Mouse (Mus musculus) spleen, adult 2 months (tissue): ENCODE measurements around the gene Clec16a. TPM values are rescaled to one million over a fixed set of nuclear protein-coding genes. Genes with fewer than 3 reads are reported as not detected.

ENCODE experiments used
- DNase-seq, 2 experiments: peaks; one replicate each; pipeline versions ENCODE4 v3.0.0 to v3.0.0-alpha.2; 2012 to 2021; ENCODE audit warnings: low spot score in 2 of 2, low read depth in 1 of 2
- H3K27ac ChIP-seq: fragments of 200-500 bp; 2 replicates; pipeline ENCODE4 v1.5.1; 2012; ENCODE audit warnings: low read length, inconsistent platforms; ENCODE audit not compliant: insufficient read depth
- H3K27me3 ChIP-seq: fragments of 200-500 bp; 2 replicates; pipeline ENCODE4 v1.6.1; 2012; ENCODE audit warnings: mild to moderate bottlenecking, moderate library complexity, low read length, inconsistent platforms; ENCODE audit not compliant: control insufficient read depth, insufficient read depth
- H3K36me3 ChIP-seq: fragments of 200-500 bp; 2 replicates; pipeline ENCODE4 v1.6.1; 2012; ENCODE audit warnings: mild to moderate bottlenecking, low read length, inconsistent platforms; ENCODE audit not compliant: control insufficient read depth, insufficient read depth
- H3K4me1 ChIP-seq: fragments of 200-500 bp; 2 replicates; pipeline ENCODE4 v1.6.1; 2011; ENCODE audit warnings: inconsistent platforms; ENCODE audit not compliant: control insufficient read depth, insufficient read depth, insufficient read length
- H3K4me3 ChIP-seq: fragments of 200-500 bp; 2 replicates; pipeline ENCODE4 v1.5.1; 2011; ENCODE audit warnings: mild to moderate bottlenecking, inconsistent platforms; ENCODE audit not compliant: insufficient read depth, insufficient read length; ENCODE audit errors: extremely low read depth
- CTCF ChIP-seq: fragments of 200-500 bp; IDR thresholded peaks from 2 replicates; pipeline ENCODE4 v1.5.1; 2011; ENCODE audit warnings: mild to moderate bottlenecking, inconsistent platforms; ENCODE audit not compliant: insufficient read depth, insufficient read length, insufficient replicate concordance; ENCODE audit errors: extremely low read depth
- POLR2A ChIP-seq: fragments of 200-500 bp; IDR thresholded peaks from 2 replicates; pipeline ENCODE4 v1.6.1; 2011; ENCODE audit warnings: low read depth, low read length, inconsistent platforms
- WGBS: fragments of 180-500 bp; shearing (Covaris S2); methylation state at CpG from one replicate; pipeline ENCODE4 v1.1.7; 2018; 5-methylcytosine and 5-hydroxymethylcytosine counted together
- polyA plus RNA-seq: library from polyadenylated mRNA; depleted of rRNA; stranded (reverse); fragments of >200 nt; gene quantifications from 2 replicates; pipeline ENCODE4 v1.2.3, GENCODE M21; 2012

Clec16a gene
- polyA plus RNA-seq, 1 experiment, result 8.2 TPM

DNA sequence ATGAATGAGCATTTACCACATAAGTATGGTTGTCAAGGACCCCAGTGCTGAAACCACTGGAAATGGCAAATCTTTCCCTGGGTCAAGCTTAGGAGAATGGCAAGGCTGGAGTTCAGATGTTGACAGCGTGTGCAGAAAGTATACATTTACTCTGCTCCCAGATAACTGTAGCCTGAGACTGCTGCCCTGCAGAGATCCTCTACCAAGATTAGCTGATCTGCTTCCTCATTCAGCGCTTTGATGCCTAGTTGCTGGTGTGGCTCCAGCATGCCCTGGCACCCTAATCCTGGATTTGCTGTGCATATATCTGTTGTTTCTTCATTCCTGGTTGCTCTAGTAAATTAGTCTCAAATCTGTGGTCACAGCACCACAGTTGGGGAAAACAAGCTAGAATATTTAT is 8.7 kb downstream of the Clec16a start:
- Histone ChIP-seq H3K4me1 (peaks cover 3% of the 10 kb centered on the region; the same call in 1 of the 2 replicates), H3K27me3 (no peaks in the 10 kb centered on the region), H3K4me3 (no peak overlapping the region), H3K36me3 (no peaks in the 10 kb centered on the region), H3K27ac (no peak overlapping the region)
- WGBS, result 57% methylated on average over 2 of the region's 2 CpGs
- TF ChIP-seq CTCF (no peak), POLR2A (no peak)
- DNase-seq, result no peak

DNA sequence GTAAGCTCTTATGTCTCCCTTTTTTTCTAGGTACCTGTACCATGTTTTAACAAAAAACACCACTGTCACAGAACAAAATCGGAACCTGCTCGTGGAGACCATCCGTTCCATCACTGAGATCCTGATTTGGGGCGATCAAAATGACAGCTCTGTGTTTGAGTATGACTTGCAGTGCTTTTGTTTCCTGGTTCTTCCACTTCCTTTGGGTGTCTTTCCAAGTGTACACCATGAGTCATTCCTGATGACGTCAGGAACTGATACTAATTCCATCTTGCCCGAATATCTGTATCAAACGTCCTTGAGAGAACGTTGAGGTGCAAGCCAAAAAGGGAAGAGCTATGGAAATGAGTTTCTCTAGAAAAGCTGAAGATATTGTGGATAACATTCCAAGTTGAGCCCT is 14.9 kb downstream of the Clec16a start:
- TF ChIP-seq CTCF (no peak), POLR2A (no peak)
- peaks cover 8% of the 10 kb centered on the region for H3K36me3 ChIP-seq
- no peak for DNase-seq
- no peaks in the 10 kb centered on the region for H3K4me1 ChIP-seq
- WGBS, result 94% methylated on average over 8 of the region's 8 CpGs
- H3K27me3 ChIP-seq, result no peaks in the 10 kb centered on the region
- no peak overlapping the region for H3K27ac ChIP-seq
- no peak overlapping the region for H3K4me3 ChIP-seq

DNA sequence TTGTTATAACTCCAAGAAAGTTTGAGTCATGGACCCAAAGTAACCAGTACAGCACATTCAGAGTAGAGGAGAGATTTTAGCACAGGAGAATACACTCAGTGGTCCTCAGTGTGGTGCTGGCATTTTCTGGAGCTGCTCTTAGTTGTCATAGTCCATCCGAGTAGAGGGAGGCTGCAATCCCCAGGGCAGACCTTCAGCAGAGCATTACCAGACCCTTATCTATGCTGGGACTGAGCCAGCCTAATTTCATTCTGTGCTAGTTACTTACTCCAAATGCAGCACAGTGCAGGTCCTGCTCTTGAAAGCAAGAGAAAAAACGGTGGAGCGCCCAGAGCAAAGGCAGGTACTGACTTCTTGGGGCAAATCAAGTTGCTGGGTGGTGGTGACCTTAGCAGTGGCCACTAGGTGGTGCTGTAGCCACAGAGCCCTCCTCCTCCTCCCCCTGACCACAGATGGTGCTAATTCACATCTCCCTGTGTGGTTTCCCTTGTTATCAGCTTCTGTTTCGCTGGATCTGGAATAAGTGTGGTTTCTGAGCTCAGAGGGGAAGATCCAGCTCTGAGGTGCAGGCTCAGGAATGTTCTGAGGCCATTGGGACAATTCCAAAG is 20.2 kb downstream of the Clec16a start:
- Histone ChIP-seq H3K4me3 (no peak overlapping the region), H3K36me3 (peaks cover 12% of the 10 kb centered on the region), H3K27me3 (no peaks in the 10 kb centered on the region), H3K27ac (no peak overlapping the region), H3K4me1 (no peaks in the 10 kb centered on the region)
- TF ChIP-seq POLR2A (no peak), CTCF (peak; percentile 88; the same call in 1 of the 2 replicates)
- 46% methylated on average over 4 of the region's 4 CpGs for WGBS
- DNase-seq, result peak; percentile 25 to 59

DNA sequence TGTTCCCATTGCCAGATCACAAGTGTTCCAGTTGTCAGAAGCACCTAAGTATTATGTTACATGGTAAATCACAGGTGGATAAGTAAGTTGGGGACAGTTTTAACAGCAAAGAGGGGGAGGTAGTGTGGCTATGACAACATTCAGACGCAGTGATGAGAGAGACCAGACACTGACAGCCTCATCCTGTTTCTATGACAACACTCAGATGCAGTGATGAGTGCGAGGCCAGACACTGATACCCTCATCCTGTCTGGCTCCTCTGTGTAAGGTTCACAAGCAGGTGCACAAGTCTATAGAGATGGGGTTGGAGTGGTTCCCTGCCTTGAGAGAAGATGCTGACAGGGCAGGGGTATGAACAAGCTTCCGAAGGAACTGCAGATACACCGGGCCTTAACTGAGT is 22.0 kb downstream of the Clec16a start:
- no peak overlapping the region for H3K27ac ChIP-seq
- no peak for DNase-seq
- no peaks in the 10 kb centered on the region for H3K27me3 ChIP-seq
- peaks cover 13% of the 10 kb centered on the region for H3K36me3 ChIP-seq
- TF ChIP-seq POLR2A (no peak), CTCF (no peak)
- WGBS, result 90% methylated on average over 4 of the region's 4 CpGs
- no peaks in the 10 kb centered on the region for H3K4me1 ChIP-seq
- no peak overlapping the region for H3K4me3 ChIP-seq

- H3K4me1 ChIP-seq, result no peaks in the 10 kb centered on the region
- no peak overlapping the region for H3K4me3 ChIP-seq
- DNase-seq, result no peak
- no peaks in the 10 kb centered on the region for H3K27me3 ChIP-seq
- 57% methylated on average over 5 of the region's 5 CpGs for WGBS
- H3K36me3 ChIP-seq, result peaks cover 13% of the 10 kb centered on the region
- H3K27ac ChIP-seq, result no peak overlapping the region
- TF ChIP-seq CTCF, result no peak
- TF ChIP-seq POLR2A, result no peak
Observed at GRCm38 (mm10) chr16:10569809-10570395, 24.8 kb downstream of the Clec16a start.

DNA sequence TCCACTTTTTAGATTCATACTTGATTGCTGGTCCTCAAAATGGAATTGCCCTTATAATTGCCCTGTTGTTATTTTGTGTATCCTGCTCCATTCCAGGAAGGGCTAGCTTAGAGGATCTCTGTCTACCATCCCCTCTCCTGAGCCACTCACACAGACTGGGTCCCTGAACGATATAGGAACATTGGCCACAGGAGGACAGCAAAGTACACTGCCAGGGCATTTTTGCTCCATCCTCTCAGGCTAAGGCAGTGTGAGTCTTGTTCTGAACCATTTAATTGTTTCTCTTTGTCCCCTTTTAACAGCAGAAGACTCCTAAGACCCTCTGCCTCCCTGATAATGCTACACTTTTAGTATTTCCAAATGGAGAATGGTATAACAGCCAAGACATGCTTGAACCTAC is 25.6 kb downstream of the Clec16a start:
- Histone ChIP-seq H3K36me3 (peaks cover 13% of the 10 kb centered on the region), H3K4me1 (no peaks in the 10 kb centered on the region), H3K4me3 (no peak overlapping the region), H3K27me3 (no peaks in the 10 kb centered on the region), H3K27ac (no peak overlapping the region)
- TF ChIP-seq POLR2A (no peak), CTCF (no peak)
- DNase-seq, result peak in 1 of 2 experiments; percentile 53
- WGBS, result 84% methylated on average over 1 of the region's 1 CpGs

- 75% methylated on average over 2 of the region's 2 CpGs for WGBS
- no peak for TF ChIP-seq CTCF
- no peak for TF ChIP-seq POLR2A
- peaks cover 13% of the 10 kb centered on the region for H3K36me3 ChIP-seq
- no peak overlapping the region for H3K27ac ChIP-seq
- DNase-seq, result no peak
- H3K4me3 ChIP-seq, result no peak overlapping the region
- H3K4me1 ChIP-seq, result no peaks in the 10 kb centered on the region
- no peaks in the 10 kb centered on the region for H3K27me3 ChIP-seq
Observed at GRCm38 (mm10) chr16:10571820-10572219, 26.7 kb downstream of the Clec16a start.
